Mouse (Mus musculus): ENCODE measurements around the gene Clgn.

Clgn gene

GRCm38 (mm10) chr8:83389316-83390005 lies at the start of gene Clgn:
Gene Clgn, plus strand, starts transcription at chr8:83389867.
- peak; percentile 39 for DNase-seq (ENCODE audit: extremely low spot score, low read depth, low spot score)

DNA sequence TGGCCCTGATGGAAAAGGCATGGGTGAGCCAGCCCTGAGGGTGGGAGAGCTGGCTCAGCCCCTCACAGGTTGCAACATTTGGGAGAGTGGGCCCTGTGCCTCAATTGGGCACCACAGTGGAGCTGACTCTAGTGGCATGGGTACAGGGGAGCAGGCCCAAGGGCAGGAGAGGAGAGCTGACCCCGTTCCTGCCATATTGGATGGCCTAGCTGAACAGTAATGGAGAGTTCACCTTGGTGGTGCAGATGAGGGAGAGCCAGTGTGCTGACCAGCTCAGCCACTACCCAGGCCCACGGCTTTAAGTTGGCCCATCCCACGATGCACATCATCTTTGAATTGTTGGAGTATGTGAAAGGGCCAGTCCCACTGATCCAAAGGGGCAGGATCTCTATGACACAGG lies 47.6 kb upstream of the Clgn start:
- DNase-seq (ENCODE audit: extremely low spot score, low read depth, low spot score) = no peak

DNA sequence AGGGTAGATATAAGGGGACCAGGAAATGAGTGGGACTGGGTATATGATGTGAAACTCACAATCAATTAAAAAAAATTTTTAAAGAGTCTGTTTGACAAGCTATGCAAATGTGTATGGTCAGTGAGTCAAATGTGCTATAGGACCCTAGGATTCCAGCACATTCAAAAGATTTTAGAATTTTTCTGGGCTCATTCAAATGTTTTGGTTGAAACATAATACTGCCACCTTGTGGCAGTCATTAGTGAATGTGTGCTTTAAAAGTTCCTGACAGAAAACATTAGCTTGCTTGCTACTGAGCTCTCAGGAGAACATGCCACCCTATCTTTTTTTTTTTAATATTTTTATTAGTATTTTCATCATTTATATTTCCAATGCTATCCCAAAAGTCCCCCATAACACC lies 47.0 kb upstream of the Clgn start:
- no peak for DNase-seq (ENCODE audit: extremely low spot score, low read depth, low spot score)

DNA sequence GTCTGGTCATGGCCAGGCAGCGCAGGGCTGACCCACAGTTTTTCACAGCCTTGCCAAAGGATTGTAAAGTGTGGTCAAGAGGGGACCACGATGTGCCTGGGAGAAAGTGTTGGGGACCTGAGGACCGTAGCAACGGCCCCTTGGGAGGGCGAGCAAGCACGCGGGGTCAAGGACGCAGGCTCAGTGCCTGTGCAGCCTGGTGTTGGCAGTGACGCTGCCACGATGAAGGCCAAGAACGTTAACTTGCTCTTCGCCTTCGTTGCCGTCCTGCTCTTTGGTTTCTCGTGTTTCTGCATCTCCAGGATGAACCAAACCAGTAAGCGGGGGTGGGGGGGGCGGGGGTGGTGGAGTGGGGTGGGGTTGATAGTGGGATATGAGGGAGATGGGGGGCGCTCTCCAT lies 41.4 kb upstream of the Clgn start, which contains the start of gene Mgat4d:
TSS of gene Mgat4d (plus strand) at position 209 of the 400 bp plus-strand sequence.
- DNase-seq (ENCODE audit: extremely low spot score, low read depth, low spot score) = no peak

DNA sequence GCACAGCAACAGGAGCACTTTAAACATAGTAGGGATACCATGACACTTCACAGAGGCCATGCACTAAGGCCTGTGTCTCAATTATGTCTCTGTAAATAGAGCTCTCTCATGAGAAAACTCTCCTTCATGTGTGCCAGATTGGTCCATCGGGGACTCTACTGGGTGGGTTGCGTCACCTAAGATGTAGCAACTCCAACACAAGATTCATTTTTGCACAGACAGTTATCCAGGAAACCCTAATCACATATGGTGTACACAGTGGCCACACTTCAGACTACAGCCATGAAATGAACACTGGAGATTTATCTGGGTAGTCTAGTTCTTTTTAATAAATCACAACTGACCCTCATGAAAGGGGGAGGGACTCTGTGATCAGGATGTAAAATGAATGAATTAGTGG lies 38.4 kb upstream of the Clgn start:
- DNase-seq (ENCODE audit: extremely low spot score, low read depth, low spot score) = no peak

GRCm38 (mm10) chr8:83363156-83363769 lies 26.4 kb upstream of the Clgn start:
- DNase-seq (ENCODE audit: extremely low spot score, low read depth, low spot score) = peak; percentile 35

DNA sequence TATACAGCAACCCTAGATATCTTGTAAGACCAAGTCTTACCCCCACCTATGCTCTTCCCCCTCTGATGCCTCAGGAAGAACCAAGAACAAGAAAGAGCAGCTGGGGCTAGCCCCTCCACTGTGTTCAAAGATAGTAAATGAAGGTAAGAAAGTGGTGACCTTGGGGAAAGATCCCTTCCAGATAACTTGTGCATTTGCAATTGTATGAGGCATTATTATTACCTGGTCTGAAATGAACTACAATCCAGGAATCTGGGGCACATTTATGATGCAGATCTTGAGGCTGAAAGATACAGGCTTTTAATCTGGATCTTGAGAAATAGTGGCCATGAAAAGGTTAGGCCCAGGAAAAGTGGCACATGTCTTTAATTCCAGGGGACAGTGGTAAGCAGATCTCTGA lies 12.4 kb upstream of the Clgn start:
- no peak for DNase-seq (ENCODE audit: extremely low spot score, low read depth, low spot score)

DNA sequence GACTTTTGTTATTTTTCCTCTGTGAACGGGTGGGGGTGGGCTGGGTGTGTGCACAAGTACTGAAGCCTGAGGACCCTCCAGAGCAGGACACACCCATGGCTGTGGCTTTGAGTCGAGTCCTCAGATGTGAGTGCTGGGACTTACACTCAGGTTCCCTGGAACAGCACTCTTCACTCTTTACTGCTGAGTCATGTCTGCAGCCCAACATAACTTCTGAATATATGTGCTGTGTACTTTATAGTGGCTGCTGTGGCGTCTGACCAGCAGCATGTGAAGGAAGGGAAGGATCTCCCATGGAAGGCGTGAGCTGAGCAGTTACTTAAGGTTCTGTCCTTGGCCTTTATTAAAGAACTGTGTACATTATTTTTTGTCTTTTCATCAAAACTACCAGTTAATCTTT lies 9.5 kb upstream of the Clgn start:
- no peak for DNase-seq (ENCODE audit: extremely low spot score, low read depth, low spot score)

DNA sequence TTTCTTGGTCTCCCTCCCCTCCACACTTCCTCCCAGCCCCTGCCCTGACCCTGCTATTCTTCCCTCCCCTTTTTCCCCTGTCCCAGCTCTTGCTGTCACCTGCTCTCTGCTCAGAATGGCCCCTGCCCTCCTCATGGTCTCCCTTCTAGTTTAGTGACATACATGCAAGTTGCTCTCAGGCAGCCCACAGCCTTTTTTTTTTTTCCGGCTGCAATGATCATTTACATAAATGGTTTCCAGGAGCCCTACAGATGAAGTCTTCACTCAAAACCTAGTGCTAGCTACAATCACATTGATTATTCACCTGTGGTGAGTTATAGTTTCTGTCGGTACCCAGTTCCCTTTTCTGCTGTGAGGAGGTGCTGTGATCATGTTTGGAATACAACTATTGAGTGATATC lies 8.7 kb upstream of the Clgn start:
- no peak for DNase-seq (ENCODE audit: extremely low spot score, low read depth, low spot score)

- DNase-seq (ENCODE audit: extremely low spot score, low read depth, low spot score) = no peak
Observed at GRCm38 (mm10) chr8:83382850-83383249, 6.8 kb upstream of the Clgn start.

- no peak for DNase-seq (ENCODE audit: extremely low spot score, low read depth, low spot score)
Observed at GRCm38 (mm10) chr8:83390006-83390701, 487 bp downstream of the Clgn start.

- no peak for DNase-seq (ENCODE audit: extremely low spot score, low read depth, low spot score)
Observed at GRCm38 (mm10) chr8:83392521-83392920, 2.9 kb downstream of the Clgn start.

- DNase-seq (ENCODE audit: extremely low spot score, low read depth, low spot score) = no peak
Observed at GRCm38 (mm10) chr8:83394325-83394724, 4.7 kb downstream of the Clgn start.

GRCm38 (mm10) chr8:83396680-83397079 lies 7.0 kb downstream of the Clgn start:
- no peak for DNase-seq (ENCODE audit: extremely low spot score, low read depth, low spot score)

DNA sequence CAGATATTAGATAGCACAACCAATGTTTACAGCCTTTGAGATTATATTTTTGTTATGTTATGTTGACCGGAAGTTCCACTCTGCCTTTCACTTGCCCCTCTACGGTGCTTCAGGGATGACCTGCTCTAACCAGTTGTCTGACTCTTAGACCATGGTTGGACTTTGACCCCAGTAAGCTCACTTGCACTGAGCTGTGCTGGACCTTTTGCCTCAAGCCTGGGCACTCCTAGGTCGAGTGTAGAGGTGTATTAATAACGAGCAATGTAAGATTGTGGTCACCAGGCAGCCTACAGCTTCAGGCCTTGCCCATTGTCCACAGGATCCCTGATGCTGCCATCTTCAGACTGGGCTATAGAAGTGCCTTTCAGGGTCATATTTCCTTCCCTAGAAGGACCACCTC lies 8.1 kb downstream of the Clgn start:
- DNase-seq (ENCODE audit: extremely low spot score, low read depth, low spot score) = no peak

GRCm38 (mm10) chr8:83405548-83405947 lies 15.9 kb downstream of the Clgn start:
- DNase-seq (ENCODE audit: extremely low spot score, low read depth, low spot score) = no peak

DNA sequence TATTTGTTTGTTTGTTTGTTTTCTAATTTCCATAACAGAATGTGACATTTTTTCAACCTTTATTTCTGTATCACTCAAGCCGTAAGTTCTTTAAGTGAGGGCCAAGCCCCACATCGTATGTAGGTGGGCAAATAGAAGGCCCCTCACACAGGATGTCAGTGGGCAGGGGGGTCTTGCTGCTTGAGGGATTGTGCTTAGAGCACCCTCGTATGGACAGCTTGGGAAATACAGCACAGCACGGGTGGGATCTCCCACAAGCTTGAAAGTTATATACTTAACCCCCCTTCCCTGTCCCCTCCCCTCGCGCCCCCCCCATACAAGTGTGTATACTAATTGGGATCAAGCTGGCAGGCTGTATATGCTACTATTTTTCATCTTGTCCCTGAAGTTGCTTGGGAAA lies 17.2 kb downstream of the Clgn start:
- DNase-seq (ENCODE audit: extremely low spot score, low read depth, low spot score) = peak; percentile 70

DNA sequence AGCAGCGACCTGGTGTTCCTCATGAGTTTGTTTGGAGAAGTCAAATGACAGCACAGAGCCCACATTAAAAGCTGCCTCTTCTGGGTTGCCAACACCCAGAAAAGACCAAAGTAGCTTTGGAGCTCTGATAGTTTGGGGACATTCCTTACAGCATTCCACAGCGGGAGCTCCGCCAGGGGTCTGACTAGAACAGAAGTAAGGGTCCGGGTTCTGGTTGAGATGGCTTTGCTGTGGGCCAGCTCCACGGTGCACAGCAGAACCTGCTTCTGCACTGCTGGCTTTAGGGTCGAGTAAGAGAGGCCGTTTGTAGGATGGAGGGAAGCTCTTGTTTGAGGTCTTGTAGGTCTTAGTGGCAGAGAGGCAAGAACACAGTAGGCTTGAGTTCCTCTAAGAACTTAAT lies 18.8 kb downstream of the Clgn start:
- no peak for DNase-seq (ENCODE audit: extremely low spot score, low read depth, low spot score)

GRCm38 (mm10) chr8:83416878-83417277 lies 27.2 kb downstream of the Clgn start:
- no peak for DNase-seq (ENCODE audit: extremely low spot score, low read depth, low spot score)

- DNase-seq (ENCODE audit: extremely low spot score, low read depth, low spot score) = no peak
Observed at GRCm38 (mm10) chr8:83417970-83418369, 28.3 kb downstream of the Clgn start.

DNA sequence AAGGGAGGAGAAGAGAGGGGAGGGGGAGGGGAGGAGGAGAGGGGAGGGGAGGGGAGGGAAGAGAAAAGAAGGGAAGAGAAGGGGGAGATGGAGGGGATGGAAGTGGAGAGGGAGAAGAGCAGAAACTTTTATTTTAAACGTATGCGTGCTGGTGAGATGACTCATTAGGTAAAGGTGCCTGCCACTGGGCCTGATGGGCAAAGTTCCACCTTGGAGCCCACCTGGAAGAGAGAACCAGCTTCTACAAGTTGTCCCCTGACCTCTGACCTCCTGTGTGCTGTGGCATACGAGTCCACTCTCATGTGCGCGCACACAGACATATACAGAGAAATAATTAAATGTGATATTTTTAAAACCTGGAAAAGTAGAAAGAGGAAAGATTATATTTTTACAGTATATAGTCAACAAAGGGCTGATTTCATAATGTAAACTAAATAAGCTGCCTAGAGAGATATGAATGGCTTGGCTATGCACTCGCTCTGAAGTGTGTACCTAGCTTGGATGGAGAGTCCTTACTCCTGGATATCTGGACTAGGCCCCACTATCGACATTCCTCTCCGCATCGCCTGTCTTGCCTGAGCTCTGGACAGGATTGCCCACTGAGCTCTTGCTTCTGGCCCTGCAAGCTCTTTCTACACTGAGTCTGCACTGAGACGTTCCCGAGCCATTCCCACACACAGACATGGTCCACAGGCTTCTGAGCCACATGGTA lies 29.3 kb downstream of the Clgn start:
- DNase-seq (ENCODE audit: extremely low spot score, low read depth, low spot score) = no peak

DNA sequence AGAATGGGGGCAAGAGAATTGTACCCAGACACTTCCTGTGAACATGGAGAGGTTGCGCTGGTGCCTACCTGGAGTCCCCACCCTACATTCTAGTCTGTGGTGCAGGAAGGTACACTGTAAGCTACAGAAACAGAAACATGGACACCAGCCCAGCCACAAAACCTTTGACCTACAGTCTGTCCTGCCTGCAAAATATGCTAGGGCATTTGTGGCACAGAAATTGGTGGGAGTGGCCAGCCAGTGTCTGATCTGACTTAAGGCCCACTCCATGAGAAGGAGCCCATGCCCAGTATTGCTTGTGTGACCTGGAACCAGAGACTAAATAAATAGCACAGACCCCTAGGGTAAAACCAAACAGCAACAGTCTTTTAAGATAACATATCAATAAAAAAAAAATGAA lies 31.7 kb downstream of the Clgn start:
- DNase-seq (ENCODE audit: extremely low spot score, low read depth, low spot score) = no peak

All from hindlimb bud, embryonic 11.5 days (tissue).